Mouse (Mus musculus): ENCODE measurements around the gene Smchd1. TPM values are rescaled to one million over a fixed set of nuclear protein-coding genes. Genes with fewer than 3 reads are reported as not detected.

Gene Smchd1
- total RNA-seq, 2 experiments from 2014 or later, result 27.3 to 28.5 TPM

DNA sequence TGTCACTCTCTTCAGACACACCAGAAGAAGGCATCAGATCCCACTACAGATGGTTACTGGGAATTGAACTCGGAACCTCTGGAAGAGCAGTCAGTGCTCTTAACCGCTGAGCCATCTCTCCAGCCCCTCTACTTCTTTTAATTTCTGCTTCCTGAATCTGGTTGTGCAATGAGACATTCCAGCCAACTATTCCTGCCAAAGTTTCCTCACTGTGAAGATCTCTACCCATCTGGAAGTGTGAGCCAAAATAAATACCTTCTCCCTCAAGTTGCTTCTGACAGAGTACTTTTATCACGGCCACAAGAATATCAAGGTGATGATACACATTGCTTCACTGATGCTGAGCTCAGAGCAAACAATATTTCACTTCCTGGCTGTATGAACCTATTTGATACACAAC lies 155.8 kb downstream of the Smchd1 start:
- intact Hi-C loops (cut with DNase I), result no loop called here
- DNase-seq (ENCODE audit: low spot score in 2 of 2), result no peak

GRCm38 (mm10) chr17:71317571-71317970 lies 157.6 kb downstream of the Smchd1 start:
- no peak for DNase-seq (ENCODE audit: low spot score in 2 of 2)
- intact Hi-C loops (cut with DNase I), result no loop called here

GRCm38 (mm10) chr17:71314315-71314714 lies 160.8 kb downstream of the Smchd1 start:
- DNase-seq (ENCODE audit: low spot score in 2 of 2), result no peak
- intact Hi-C loops (cut with DNase I), result loop anchor here (5.0 kb wide), 1 partner anchor 62 kb away; no protein-coding TSS in a partner anchor

- intact Hi-C loops (cut with DNase I), result loop anchor here (5.0 kb wide), 1 partner anchor 59 kb away; no protein-coding TSS in a partner anchor
- no peak for DNase-seq (ENCODE audit: low spot score in 2 of 2)
These were observed 163.6 kb downstream of the Smchd1 start, which contains the start of gene Emilin2 for GRCm38 (mm10) chr17:71311340-71312171. TSS of gene Emilin2 (minus strand) at chr17:71311978.

DNA sequence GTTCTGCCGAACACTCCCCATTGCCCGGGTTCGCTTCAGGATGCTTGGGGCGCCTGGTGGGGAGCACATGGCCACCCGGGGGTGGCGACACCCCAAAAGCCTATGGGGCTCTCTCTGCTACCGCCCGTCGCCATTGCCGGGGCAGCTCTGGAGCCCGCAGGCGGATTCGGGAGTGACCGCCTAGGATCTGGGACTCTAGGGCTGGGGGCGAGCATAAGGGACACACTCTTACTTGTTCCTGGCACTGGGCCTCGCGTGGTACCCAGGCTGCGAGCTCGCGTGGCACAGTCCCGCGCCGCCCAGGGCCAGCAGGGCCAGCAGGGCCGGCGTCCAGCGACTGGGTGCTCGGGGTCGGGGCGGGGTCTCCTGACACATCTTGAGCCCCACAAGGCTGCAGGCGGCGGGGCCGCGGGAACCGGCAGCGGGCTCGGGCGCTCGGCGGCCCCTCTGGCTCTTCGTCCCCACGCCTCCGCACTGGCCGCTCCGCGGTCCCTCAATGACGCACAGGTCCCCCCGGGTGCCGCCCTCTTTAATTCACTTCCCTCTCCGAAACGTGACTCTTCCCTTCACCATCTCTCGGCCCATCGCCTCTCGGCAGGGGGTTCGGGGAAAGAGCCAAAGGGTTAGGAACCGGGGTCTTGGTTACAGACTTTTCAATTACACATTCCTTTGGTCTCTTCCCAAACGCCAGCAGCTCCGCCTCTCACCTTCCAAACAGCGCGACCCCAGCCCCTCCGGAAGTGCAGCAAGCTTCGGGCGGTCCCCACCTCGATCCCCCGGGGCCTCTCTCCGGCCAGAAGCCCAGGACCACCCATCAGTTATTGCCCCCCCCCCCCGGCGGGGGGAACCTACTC lies 164.4 kb downstream of the Smchd1 start:
- intact Hi-C loops (cut with DNase I), result loop anchor here (5.0 kb wide), 1 partner anchor 58 kb away; no protein-coding TSS in a partner anchor

GRCm38 (mm10) chr17:71309711-71310485 lies 165.2 kb downstream of the Smchd1 start:
- intact Hi-C loops (cut with DNase I), result loop anchor here (5.0 kb wide), 1 partner anchor 58 kb away; no protein-coding TSS in a partner anchor
- DNase-seq (ENCODE audit: low spot score in 2 of 2), result no peak

More for the DNA sequence above, 164.4 kb downstream of the Smchd1 start:
- DNase-seq (ENCODE audit: low spot score in 2 of 2), result no peak

GRCm38 (mm10) chr17:71309141-71309540 lies 166.0 kb downstream of the Smchd1 start:
- intact Hi-C loops (cut with DNase I), result no loop called here
- no peak for DNase-seq (ENCODE audit: low spot score in 2 of 2)

DNA sequence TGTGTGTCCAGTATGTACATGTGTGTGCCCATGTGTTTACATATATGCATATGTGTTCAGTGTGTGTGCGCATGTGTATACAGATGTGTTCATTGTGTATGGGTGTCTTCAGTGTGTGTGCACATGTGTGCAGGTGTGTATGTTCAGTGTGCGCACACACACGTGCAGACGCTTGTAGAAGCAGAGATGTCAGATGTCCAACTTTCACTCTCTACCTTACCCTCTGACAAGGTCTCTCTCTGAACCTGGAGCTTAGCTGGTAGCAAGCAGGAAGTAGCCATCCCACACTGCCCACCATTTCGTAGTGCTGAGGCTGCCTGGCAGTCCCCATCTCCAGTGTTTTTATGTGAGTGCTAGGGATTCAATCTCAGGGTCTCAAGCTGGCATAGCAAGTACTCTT lies 166.8 kb downstream of the Smchd1 start:
- no peak for DNase-seq (ENCODE audit: low spot score in 2 of 2)
- intact Hi-C loops (cut with DNase I), result no loop called here

GRCm38 (mm10) chr17:71307251-71307790 lies 167.8 kb downstream of the Smchd1 start:
- intact Hi-C loops (cut with DNase I), result no loop called here
- DNase-seq (ENCODE audit: low spot score in 2 of 2), result no peak

- DNase-seq (ENCODE audit: low spot score in 2 of 2), result no peak
- intact Hi-C loops (cut with DNase I), result no loop called here
These were observed 168.4 kb downstream of the Smchd1 start for GRCm38 (mm10) chr17:71306716-71307115.

GRCm38 (mm10) chr17:71306091-71306490 lies 169.1 kb downstream of the Smchd1 start:
- intact Hi-C loops (cut with DNase I), result no loop called here
- no peak for DNase-seq (ENCODE audit: low spot score in 2 of 2)

- intact Hi-C loops (cut with DNase I), result no loop called here
These were observed 171.7 kb downstream of the Smchd1 start for GRCm38 (mm10) chr17:71303444-71303843.

DNA sequence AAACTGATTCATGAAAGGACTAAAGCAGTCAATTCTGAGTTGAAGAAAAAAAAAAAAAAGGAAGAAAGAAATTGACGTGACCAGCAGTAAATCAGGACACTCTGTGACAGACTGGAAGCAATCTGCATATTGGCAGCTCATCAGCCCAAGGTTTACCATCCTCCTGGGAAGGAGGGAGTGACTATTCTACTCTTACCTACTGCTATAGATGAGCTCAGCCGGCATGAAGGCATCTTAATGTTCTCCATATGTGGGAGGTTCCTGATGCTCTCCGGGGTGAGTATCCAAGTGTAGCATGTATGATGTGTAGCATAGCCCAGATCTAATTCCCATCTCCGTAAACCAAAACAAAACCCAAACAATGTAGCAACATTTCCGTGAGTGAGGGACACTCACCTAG lies 173.7 kb downstream of the Smchd1 start:
- no peak for DNase-seq (ENCODE audit: low spot score in 2 of 2)
- intact Hi-C loops (cut with DNase I), result no loop called here

More at GRCm38 (mm10) chr17:71303444-71303843, 171.7 kb downstream of the Smchd1 start:
- DNase-seq (ENCODE audit: low spot score in 2 of 2), result no peak

DNA sequence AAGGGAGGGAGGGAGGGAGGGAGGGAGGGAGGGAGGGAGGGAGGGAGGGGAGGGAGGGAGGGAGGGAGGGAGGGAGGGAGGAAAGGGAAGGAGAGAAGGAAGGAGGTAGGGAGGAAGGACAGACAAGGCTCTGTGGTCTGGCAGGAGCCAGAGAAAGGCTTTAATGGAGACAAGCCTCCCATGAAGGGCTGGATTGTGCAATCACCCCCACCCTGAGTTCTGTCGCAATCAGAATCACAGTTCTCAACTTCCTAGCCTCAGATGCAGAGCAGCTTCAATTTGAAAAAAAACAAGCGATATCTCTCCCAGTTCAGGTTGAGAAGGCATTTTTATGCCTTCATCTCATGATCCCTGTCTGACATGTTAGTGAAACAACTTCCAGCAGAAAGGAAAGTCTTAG lies 174.8 kb downstream of the Smchd1 start:
- no peak for DNase-seq (ENCODE audit: low spot score in 2 of 2)
- intact Hi-C loops (cut with DNase I), result no loop called here

GRCm38 (mm10) chr17:71299879-71300278 lies 175.3 kb downstream of the Smchd1 start:
- no peak for DNase-seq (ENCODE audit: low spot score in 2 of 2)
- intact Hi-C loops (cut with DNase I), result no loop called here

DNA sequence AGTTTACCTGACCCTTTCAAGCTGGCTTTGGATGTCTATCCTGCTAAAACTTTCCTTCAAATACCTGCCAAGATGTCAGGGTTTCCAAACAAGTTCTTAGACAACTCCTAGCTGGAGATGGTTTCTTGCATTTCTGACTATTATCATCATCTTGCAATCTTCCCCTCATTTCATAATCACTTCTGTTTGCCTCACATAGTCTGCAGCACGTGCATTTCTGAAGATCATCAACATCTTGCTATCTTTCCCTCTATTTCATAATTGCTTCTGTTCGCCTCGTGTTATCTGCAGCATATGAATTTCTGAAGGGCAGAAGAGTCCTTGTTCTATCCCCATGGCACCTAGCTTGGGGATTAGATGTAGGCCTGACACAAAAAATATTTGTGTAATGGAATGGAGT lies 180.6 kb downstream of the Smchd1 start:
- DNase-seq (ENCODE audit: low spot score in 2 of 2), result no peak
- intact Hi-C loops (cut with DNase I), result no loop called here

All from left cerebral cortex, postnatal 14 days (tissue).